Mouse (Mus musculus): Measurements from ENCODE around the gene Bms1.

- no peak for TF ChIP-seq CTCF (IDR thresholded peaks at IDR 0.05; ENCODE audit: low read depth, low read length)
- TF ChIP-seq POLR2A (IDR thresholded peaks at IDR 0.05; ENCODE audit: extremely low read depth, insufficient read depth, low read length) = no peak
Measured at GRCm38 (mm10) chr6:118431502-118431901, 12.2 kb upstream of the Bms1 start.

All from liver, adult 2 months (tissue).